Mouse (Mus musculus): ENCODE measurements at regions not wholly inside any gene's neighbourhood (a gene's known extent, or its start where the extent isn't known, plus 50 kb on each side); places are given as distances from the start of the nearest gene placed in this dataset.

GRCm38 (mm10) chr15:7691251-7691650 lies 119.4 kb upstream of the Gdnf start:
- no peak for DNase-seq (ENCODE audit: low read depth, low spot score)
- Histone ChIP-seq H3K36me3 (ENCODE audit: control insufficient read depth, insufficient read depth, low read length, poor library complexity, severe bottlenecking) (no peaks in the 10 kb centered on the region), H3K27me3 (ENCODE audit: control insufficient read depth, insufficient read depth, low read length, poor library complexity, severe bottlenecking) (no peaks in the 10 kb centered on the region)

GRCm38 (mm10) chr15:7692096-7692495 lies 118.5 kb upstream of the Gdnf start:
- Histone ChIP-seq H3K27me3 (ENCODE audit: control insufficient read depth, insufficient read depth, low read length, poor library complexity, severe bottlenecking) (no peaks in the 10 kb centered on the region), H3K36me3 (ENCODE audit: control insufficient read depth, insufficient read depth, low read length, poor library complexity, severe bottlenecking) (no peaks in the 10 kb centered on the region)
- no peak for DNase-seq (ENCODE audit: low read depth, low spot score)

- Histone ChIP-seq H3K27me3 (ENCODE audit: control insufficient read depth, insufficient read depth, low read length, poor library complexity, severe bottlenecking) (no peaks in the 10 kb centered on the region), H3K36me3 (ENCODE audit: control insufficient read depth, insufficient read depth, low read length, poor library complexity, severe bottlenecking) (no peaks in the 10 kb centered on the region)
- DNase-seq (ENCODE audit: low read depth, low spot score) = no peak
Measured at GRCm38 (mm10) chr15:7694037-7694436, 116.6 kb upstream of the Gdnf start.

- H3K27me3 ChIP-seq (ENCODE audit: control insufficient read depth, insufficient read depth, low read length, poor library complexity, severe bottlenecking) = no peaks in the 10 kb centered on the region
- no peak for DNase-seq (ENCODE audit: low read depth, low spot score)
Measured at GRCm38 (mm10) chr15:7697724-7698123, 112.9 kb upstream of the Gdnf start.

GRCm38 (mm10) chr15:7708836-7709235 lies 101.8 kb upstream of the Gdnf start:
- Histone ChIP-seq H3K27me3 (ENCODE audit: control insufficient read depth, insufficient read depth, low read length, poor library complexity, severe bottlenecking) (no peaks in the 10 kb centered on the region), H3K36me3 (ENCODE audit: control insufficient read depth, insufficient read depth, low read length, poor library complexity, severe bottlenecking) (no peaks in the 10 kb centered on the region)
- no peak for DNase-seq (ENCODE audit: low read depth, low spot score)

More at GRCm38 (mm10) chr15:7697724-7698123, 112.9 kb upstream of the Gdnf start:
- H3K36me3 ChIP-seq (ENCODE audit: control insufficient read depth, insufficient read depth, low read length, poor library complexity, severe bottlenecking) = no peaks in the 10 kb centered on the region

GRCm38 (mm10) chr15:7714641-7715040 lies 96.0 kb upstream of the Gdnf start:
- H3K36me3 ChIP-seq (ENCODE audit: control insufficient read depth, insufficient read depth, low read length, poor library complexity, severe bottlenecking) = no peaks in the 10 kb centered on the region
- DNase-seq (ENCODE audit: low read depth, low spot score) = no peak
- no peaks in the 10 kb centered on the region for H3K27me3 ChIP-seq (ENCODE audit: control insufficient read depth, insufficient read depth, low read length, poor library complexity, severe bottlenecking)

GRCm38 (mm10) chr15:7716188-7716587 lies 94.5 kb upstream of the Gdnf start:
- Histone ChIP-seq H3K36me3 (ENCODE audit: control insufficient read depth, insufficient read depth, low read length, poor library complexity, severe bottlenecking) (no peaks in the 10 kb centered on the region), H3K27me3 (ENCODE audit: control insufficient read depth, insufficient read depth, low read length, poor library complexity, severe bottlenecking) (no peaks in the 10 kb centered on the region)
- no peak for DNase-seq (ENCODE audit: low read depth, low spot score)

- no peaks in the 10 kb centered on the region for H3K36me3 ChIP-seq (ENCODE audit: control insufficient read depth, insufficient read depth, low read length, poor library complexity, severe bottlenecking)
- no peak for DNase-seq (ENCODE audit: low read depth, low spot score)
- no peaks in the 10 kb centered on the region for H3K27me3 ChIP-seq (ENCODE audit: control insufficient read depth, insufficient read depth, low read length, poor library complexity, severe bottlenecking)
Measured at GRCm38 (mm10) chr15:7723202-7723721, 87.4 kb upstream of the Gdnf start.

- H3K27me3 ChIP-seq (ENCODE audit: control insufficient read depth, insufficient read depth, low read length, poor library complexity, severe bottlenecking) = no peaks in the 10 kb centered on the region
- H3K36me3 ChIP-seq (ENCODE audit: control insufficient read depth, insufficient read depth, low read length, poor library complexity, severe bottlenecking) = no peaks in the 10 kb centered on the region
Measured at GRCm38 (mm10) chr15:7723770-7724169, 86.9 kb upstream of the Gdnf start.

GRCm38 (mm10) chr15:7725505-7725904 lies 85.1 kb upstream of the Gdnf start:
- no peak for DNase-seq (ENCODE audit: low read depth, low spot score)
- Histone ChIP-seq H3K27me3 (ENCODE audit: control insufficient read depth, insufficient read depth, low read length, poor library complexity, severe bottlenecking) (no peaks in the 10 kb centered on the region), H3K36me3 (ENCODE audit: control insufficient read depth, insufficient read depth, low read length, poor library complexity, severe bottlenecking) (no peaks in the 10 kb centered on the region)

More at GRCm38 (mm10) chr15:7723770-7724169, 86.9 kb upstream of the Gdnf start:
- no peak for DNase-seq (ENCODE audit: low read depth, low spot score)

- Histone ChIP-seq H3K36me3 (ENCODE audit: control insufficient read depth, insufficient read depth, low read length, poor library complexity, severe bottlenecking) (no peaks in the 10 kb centered on the region), H3K27me3 (ENCODE audit: control insufficient read depth, insufficient read depth, low read length, poor library complexity, severe bottlenecking) (no peaks in the 10 kb centered on the region)
- DNase-seq (ENCODE audit: low read depth, low spot score) = no peak
Measured at GRCm38 (mm10) chr15:7747586-7747985, 63.1 kb upstream of the Gdnf start.

GRCm38 (mm10) chr15:7750441-7750840 lies 60.2 kb upstream of the Gdnf start:
- Histone ChIP-seq H3K27me3 (ENCODE audit: control insufficient read depth, insufficient read depth, low read length, poor library complexity, severe bottlenecking) (no peaks in the 10 kb centered on the region), H3K36me3 (ENCODE audit: control insufficient read depth, insufficient read depth, low read length, poor library complexity, severe bottlenecking) (no peaks in the 10 kb centered on the region)
- DNase-seq (ENCODE audit: low read depth, low spot score) = no peak

Measured in splenic B cell, adult 2 months (primary cell).